Comparison of ENCODE assay signal across 9 mouse cellular contexts in the genomic region with DNA sequence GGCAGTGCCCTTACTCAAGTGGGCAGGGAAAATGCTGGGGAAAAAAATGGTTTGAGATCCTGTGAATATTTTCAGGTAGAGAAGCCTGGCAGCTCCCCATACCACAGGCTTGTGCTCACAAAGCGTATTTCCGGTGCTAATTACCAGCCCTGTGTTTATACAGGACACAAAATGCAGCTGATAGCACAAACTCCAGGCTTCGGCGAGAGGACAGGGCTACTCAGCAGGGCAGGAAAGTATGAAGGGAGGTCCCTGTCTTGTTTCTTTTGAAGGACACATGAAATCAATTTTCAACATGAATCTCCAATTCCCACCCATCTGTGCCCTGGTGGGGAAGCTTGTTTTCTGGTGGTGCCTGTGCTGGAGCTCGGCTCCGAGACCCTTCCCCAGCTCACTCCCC.
DNase-seq lines count a peak whose midpoint lies in the region; ATAC-seq and TF ChIP-seq lines count a peak whose summit lies in the region.
"Had no signal": no experiment of that assay in that cellular context is flagged by ENCODE, and none has a peak within 500 bp of the region (broad histone marks: within the 10 kb centered on the region; RNA-seq: fewer than 3 reads in every experiment).

No protein-coding gene starts in this region.

- TF ChIP-seq POLR2A in brain, embryonic 14.5 days (IDR thresholded peaks at IDR 0.05; ENCODE audit: borderline replicate concordance, extremely low read depth, insufficient read depth, insufficient read length, poor library complexity, severe bottlenecking) = no peak
- TF ChIP-seq POLR2A in limb, embryonic 14.5 days (IDR thresholded peaks at IDR 0.05; ENCODE audit: borderline replicate concordance, extremely low read depth, insufficient read depth, insufficient read length) = no peak

- peak overlapping the region; percentile 43; the same call in 1 of the 2 replicates for H3K27ac ChIP-seq in hindbrain, embryonic 11.5 days (ENCODE audit: low read depth, low read length)
- no peak overlapping the region; the same call in 1 of the 2 replicates for H3K27ac ChIP-seq in hindbrain, embryonic 16.5 days (ENCODE audit: low read depth, low read length)
- peak overlapping the region; percentile 85 for H3K27ac ChIP-seq in embryonic facial prominence, embryonic 10.5 days (replicated peaks)
- H3K27ac ChIP-seq in limb, embryonic 14.5 days (replicated peaks; ENCODE audit: low read depth, low read length) = peak overlapping the region; percentile 59; the same call in 1 of the 2 replicates

- TF ChIP-seq CTCF in brain, embryonic 14.5 days (IDR thresholded peaks at IDR 0.05; ENCODE audit: borderline replicate concordance, extremely low read depth, insufficient read depth, insufficient read length) = no peak

- peaks cover 25% of the 10 kb centered on the region for H3K4me1 ChIP-seq in hindbrain, embryonic 11.5 days (replicated peaks; ENCODE audit: control insufficient read depth, insufficient read depth, low read length)
- peaks cover 2% of the 10 kb centered on the region for H3K4me1 ChIP-seq in hindbrain, embryonic 16.5 days (ENCODE audit: control insufficient read depth, insufficient read depth, low read depth, low read length)
- peaks cover 100% of the 10 kb centered on the region for H3K4me1 ChIP-seq in embryonic facial prominence, embryonic 10.5 days
- H3K4me1 ChIP-seq in limb, embryonic 14.5 days (ENCODE audit: control insufficient read depth, insufficient read depth, low read length) = peaks cover 88% of the 10 kb centered on the region

- H3K9me3 ChIP-seq in hindbrain, embryonic 11.5 days (ENCODE audit: control insufficient read depth, low read length) = no peaks in the 10 kb centered on the region
- H3K9me3 ChIP-seq in hindbrain, embryonic 16.5 days (ENCODE audit: control insufficient read depth, low read length) = no peaks in the 10 kb centered on the region
- H3K9me3 ChIP-seq in embryonic facial prominence, embryonic 10.5 days = no peaks in the 10 kb centered on the region
- H3K9me3 ChIP-seq in limb, embryonic 14.5 days (ENCODE audit: control insufficient read depth, low read length) = no peaks in the 10 kb centered on the region

- H3K9ac ChIP-seq in hindbrain, embryonic 11.5 days (ENCODE audit: low read depth, low read length) = no peak overlapping the region
- H3K9ac ChIP-seq in hindbrain, embryonic 16.5 days (ENCODE audit: low read depth, low read length) = no peak overlapping the region
- H3K9ac ChIP-seq in limb, embryonic 14.5 days (ENCODE audit: low read depth, low read length, severe bottlenecking) = no peak overlapping the region

- WGBS in hindbrain, embryonic 11.5 days = 48% methylated on average over 6 of the region's 6 CpGs
- WGBS in hindbrain, embryonic 16.5 days = 40% methylated on average over 6 of the region's 6 CpGs
- 32% methylated on average over 6 of the region's 6 CpGs for WGBS in embryonic facial prominence, embryonic 10.5 days
- 43% methylated on average over 6 of the region's 6 CpGs for WGBS in limb, embryonic 14.5 days

- H3K27me3 ChIP-seq in hindbrain, embryonic 11.5 days (ENCODE audit: control insufficient read depth, insufficient read depth, low read length) = no peaks in the 10 kb centered on the region; the same call in 1 of the 2 replicates
- H3K27me3 ChIP-seq in hindbrain, embryonic 16.5 days (replicated peaks; ENCODE audit: control insufficient read depth, insufficient read depth, low read length) = no peaks in the 10 kb centered on the region
- H3K27me3 ChIP-seq in embryonic facial prominence, embryonic 10.5 days (replicated peaks; ENCODE audit: low read depth, poor library complexity, severe bottlenecking) = no peaks in the 10 kb centered on the region
- no peaks in the 10 kb centered on the region for H3K27me3 ChIP-seq in limb, embryonic 14.5 days (ENCODE audit: control insufficient read depth, insufficient read depth, low read length)

- no peak for DNase-seq in hindbrain, embryonic 11.5 days (ENCODE audit: low spot score)
- peak; percentile 31 for DNase-seq in brain, embryonic 14.5 days (ENCODE audit: low read depth)
- no peak for DNase-seq in embryonic facial prominence, embryonic 10.5 days (ENCODE audit: low spot score)
- no peak for DNase-seq in limb, embryonic 14.5 days (ENCODE audit: low spot score)
- no peak for DNase-seq in layer of hippocampus, postnatal 36 days
- DNase-seq: kidney, adult 18-20 months; left cerebral cortex, postnatal 4 days had no signal

- H3K4me2 ChIP-seq in hindbrain, embryonic 11.5 days (replicated peaks; ENCODE audit: low read depth, low read length) = no peak overlapping the region
- no peak overlapping the region for H3K4me2 ChIP-seq in hindbrain, embryonic 16.5 days (ENCODE audit: low read length)
- H3K4me2 ChIP-seq in limb, embryonic 14.5 days (replicated peaks; ENCODE audit: low read depth, low read length, severe bottlenecking) = no peak overlapping the region

- H3K36me3 ChIP-seq in hindbrain, embryonic 11.5 days (ENCODE audit: control insufficient read depth, insufficient read depth, low read length) = no peaks in the 10 kb centered on the region
- H3K36me3 ChIP-seq in hindbrain, embryonic 16.5 days (ENCODE audit: control insufficient read depth, insufficient read depth, low read length) = no peaks in the 10 kb centered on the region
- H3K36me3 ChIP-seq in embryonic facial prominence, embryonic 10.5 days (replicated peaks) = no peaks in the 10 kb centered on the region
- H3K36me3 ChIP-seq in limb, embryonic 14.5 days (ENCODE audit: control insufficient read depth, insufficient read depth, low read length) = no peaks in the 10 kb centered on the region

- no peak overlapping the region for H3K4me3 ChIP-seq in hindbrain, embryonic 11.5 days (ENCODE audit: low read depth, low read length)
- no peak overlapping the region for H3K4me3 ChIP-seq in hindbrain, embryonic 16.5 days (ENCODE audit: low read length)
- H3K4me3 ChIP-seq in embryonic facial prominence, embryonic 10.5 days = no peak overlapping the region; the same call in 1 of the 2 replicates
- no peak overlapping the region for H3K4me3 ChIP-seq in limb, embryonic 14.5 days (replicated peaks; ENCODE audit: low read length)

- ATAC-seq in hindbrain, embryonic 11.5 days (ENCODE audit: low FRiP score) = no peak
- no peak for ATAC-seq in hindbrain, embryonic 16.5 days
- no peak for ATAC-seq in limb, embryonic 14.5 days (ENCODE audit: low FRiP score, low read depth)
- ATAC-seq in megakaryocyte, adult 5-6 weeks (ENCODE audit: poor library complexity, severe bottlenecking) = no peak
